Mouse (Mus musculus): ENCODE measurements around the gene Ush2a.

Ush2a gene

GRCm38 (mm10) chr1:188551802-188552201, 290.0 kb downstream of the Ush2a start:
- DNase-seq, result no peak

- no peak for DNase-seq
These were observed 297.1 kb downstream of the Ush2a start for GRCm38 (mm10) chr1:188558911-188559310.

GRCm38 (mm10) chr1:188566229-188566628, 304.4 kb downstream of the Ush2a start:
- no peak for DNase-seq

- no peak for DNase-seq
These were observed 305.7 kb downstream of the Ush2a start for GRCm38 (mm10) chr1:188567486-188567885.

GRCm38 (mm10) chr1:188568295-188568961, 306.6 kb downstream of the Ush2a start:
- DNase-seq, result peak; percentile 16

- DNase-seq, result no peak
These were observed 314.5 kb downstream of the Ush2a start for GRCm38 (mm10) chr1:188576246-188576747.

GRCm38 (mm10) chr1:188577376-188577775, 315.6 kb downstream of the Ush2a start:
- no peak for DNase-seq

- DNase-seq, result no peak
These were observed 319.3 kb downstream of the Ush2a start for GRCm38 (mm10) chr1:188581136-188581535.

GRCm38 (mm10) chr1:188595251-188595650, 333.4 kb downstream of the Ush2a start:
- no peak for DNase-seq

- DNase-seq, result no peak
These were observed 336.2 kb downstream of the Ush2a start for GRCm38 (mm10) chr1:188598052-188598451.

- no peak for DNase-seq
These were observed 337.3 kb downstream of the Ush2a start for GRCm38 (mm10) chr1:188599134-188599533.

GRCm38 (mm10) chr1:188606450-188606849, 344.6 kb downstream of the Ush2a start:
- DNase-seq, result no peak

GRCm38 (mm10) chr1:188616547-188616946, 354.7 kb downstream of the Ush2a start:
- DNase-seq, result no peak

- DNase-seq, result peak; percentile 31
These were observed 371.9 kb downstream of the Ush2a start for GRCm38 (mm10) chr1:188633736-188634135.

GRCm38 (mm10) chr1:188639666-188640065, 377.8 kb downstream of the Ush2a start:
- DNase-seq, result no peak

- DNase-seq, result no peak
These were observed 381.3 kb downstream of the Ush2a start for GRCm38 (mm10) chr1:188643156-188643555.

- no peak for DNase-seq
These were observed 391.2 kb downstream of the Ush2a start for GRCm38 (mm10) chr1:188653001-188653400.

- no peak for DNase-seq
These were observed 394.3 kb downstream of the Ush2a start for GRCm38 (mm10) chr1:188656121-188656520.

- DNase-seq, result no peak
These were observed 397.3 kb downstream of the Ush2a start for GRCm38 (mm10) chr1:188659159-188659558.

- no peak for DNase-seq
These were observed 398.5 kb downstream of the Ush2a start for GRCm38 (mm10) chr1:188660339-188660738.

- DNase-seq, result no peak
These were observed 399.1 kb downstream of the Ush2a start for GRCm38 (mm10) chr1:188660882-188661281.

GRCm38 (mm10) chr1:188667460-188667859, 405.6 kb downstream of the Ush2a start:
- DNase-seq, result no peak

GRCm38 (mm10) chr1:188668513-188668912, 406.7 kb downstream of the Ush2a start:
- DNase-seq, result no peak

- DNase-seq, result no peak
These were observed 411.0 kb downstream of the Ush2a start for GRCm38 (mm10) chr1:188672871-188673270.
